Mouse (Mus musculus) neural tube, embryonic 13.5 days (tissue): ENCODE data around the gene Mug2. TPM values are rescaled to one million over a fixed set of nuclear protein-coding genes. Genes with fewer than 3 reads are reported as not detected.
"Not testable (repeated sequence)": the region's sequence is repeated elsewhere in the genome, so short reads cannot be mapped to it uniquely, and the experiment has no call there.

Source experiments
- ATAC-seq: fragments of 200-750 bp; cut with Nextera tagmentation; 2 replicates; pipeline ENCODE4 v1.8.0; 2017; ENCODE audit warnings: low read depth, mild to moderate bottlenecking, moderate TSS enrichment, moderate library complexity
- H3K27ac ChIP-seq: fragments of 300-500 bp; sonication (generic); replicated peaks from 2 replicates; pipeline ENCODE4 v1.5.1; 2015; ENCODE audit warnings: moderate library complexity, mild to moderate bottlenecking, inconsistent platforms
- H3K27me3 ChIP-seq: fragments of 300-500 bp; sonication (generic); 2 replicates; pipeline ENCODE4 v1.6.1; 2015; ENCODE audit warnings: mild to moderate bottlenecking, inconsistent platforms
- H3K36me3 ChIP-seq: fragments of 300-500 bp; sonication (generic); 2 replicates; pipeline ENCODE4 v1.6.1; 2015; ENCODE audit warnings: mild to moderate bottlenecking, inconsistent platforms
- H3K4me1 ChIP-seq: fragments of 300-500 bp; sonication (generic); replicated peaks from 2 replicates; pipeline ENCODE4 v1.6.1; 2015; ENCODE audit warnings: inconsistent platforms
- H3K4me2 ChIP-seq: fragments of 300-500 bp; sonication (generic); 2 replicates; pipeline ENCODE4 v1.6.1; 2015; ENCODE audit warnings: inconsistent platforms, mild to moderate bottlenecking, moderate library complexity
- H3K4me3 ChIP-seq: fragments of 300-500 bp; sonication (generic); 2 replicates; pipeline ENCODE4 v1.5.1; 2015; ENCODE audit warnings: mild to moderate bottlenecking, inconsistent platforms
- H3K9ac ChIP-seq: fragments of 300-500 bp; sonication (generic); 2 replicates; pipeline ENCODE4 v1.6.1; 2015; ENCODE audit warnings: moderate library complexity, mild to moderate bottlenecking, inconsistent platforms
- H3K9me3 ChIP-seq: fragments of 300-500 bp; sonication (generic); 2 replicates; pipeline ENCODE4 v1.6.1; 2016; ENCODE audit warnings: inconsistent platforms
- WGBS: fragments of 180-500 bp; shearing (Covaris S2); methylation state at CpG from one replicate; pipeline ENCODE4 v1.1.7; 2015; 5-methylcytosine and 5-hydroxymethylcytosine counted together
- polyA plus RNA-seq: library from polyadenylated mRNA; unstranded; fragments of >200 nt; fragmentation: Nextera tagmentation; extraction: Ambion mirVana; gene quantifications from 2 replicates; pipeline ENCODE4 v1.2.1, GENCODE M21; 2015

The Mug2 gene
- polyA plus RNA-seq, result not detected in 2 replicates

GRCm38 (mm10) chr6:122006461-122006860 lies at the start of gene Mug2:
Mug2 (plus strand) TSS chr6:122006761.
- H3K9me3 ChIP-seq, H3K27ac ChIP-seq, H3K9ac ChIP-seq, H3K4me1 ChIP-seq, H3K36me3 ChIP-seq, ATAC-seq, H3K27me3 ChIP-seq, H3K4me2 ChIP-seq, H3K4me3 ChIP-seq: not testable (repeated sequence)
- WGBS, result no CpG with 5 or more reads among the region's 3 CpGs

- H3K4me3 ChIP-seq, H3K4me2 ChIP-seq, H3K4me1 ChIP-seq, ATAC-seq, H3K9ac ChIP-seq, H3K27me3 ChIP-seq, H3K36me3 ChIP-seq, H3K9me3 ChIP-seq, H3K27ac ChIP-seq: not testable (repeated sequence)
- 88% methylated on average over 16 of the region's 16 CpGs for WGBS
These were observed 48.7 kb upstream of the Mug2 start for GRCm38 (mm10) chr6:121957803-121958349.

- H3K4me2 ChIP-seq, result no peak overlapping the region
- H3K36me3 ChIP-seq, result no peaks in the 10 kb centered on the region
- WGBS, result 78% methylated on average over 7 of the region's 7 CpGs
- H3K27me3 ChIP-seq, result no peaks in the 10 kb centered on the region
- H3K4me1 ChIP-seq, result no peaks in the 10 kb centered on the region
- ATAC-seq, result no peak
- H3K4me3 ChIP-seq, result no peak overlapping the region
- H3K27ac ChIP-seq, result no peak overlapping the region
- H3K9me3 ChIP-seq, result peaks cover 28% of the 10 kb centered on the region; the same call in 1 of the 2 replicates
- H3K9ac ChIP-seq, result no peak overlapping the region
These were observed 30.9 kb upstream of the Mug2 start for GRCm38 (mm10) chr6:121975701-121976100.

GRCm38 (mm10) chr6:122100904-122101303 lies 94.3 kb downstream of the Mug2 start:
- 89% methylated on average over 4 of the region's 4 CpGs for WGBS
- H3K4me2 ChIP-seq, result no peak overlapping the region

GRCm38 (mm10) chr6:122101671-122102070 lies 95.1 kb downstream of the Mug2 start:
- 86% methylated on average over 1 of the region's 1 CpGs for WGBS
- Histone ChIP-seq H3K4me1 (no peaks in the 10 kb centered on the region), H3K9me3 (peaks cover 12% of the 10 kb centered on the region; the same call in 1 of the 2 replicates)

More at GRCm38 (mm10) chr6:122100904-122101303, 94.3 kb downstream of the Mug2 start:
- no peak overlapping the region for H3K9ac ChIP-seq
- no peak overlapping the region for H3K27ac ChIP-seq
- no peak for ATAC-seq
- no peaks in the 10 kb centered on the region for H3K36me3 ChIP-seq
- H3K9me3 ChIP-seq, result peaks cover 12% of the 10 kb centered on the region; the same call in 1 of the 2 replicates
- no peaks in the 10 kb centered on the region for H3K27me3 ChIP-seq
- H3K4me1 ChIP-seq, result no peaks in the 10 kb centered on the region
- no peak overlapping the region for H3K4me3 ChIP-seq

GRCm38 (mm10) chr6:122116963-122117362 lies 110.4 kb downstream of the Mug2 start:
- no peak for ATAC-seq
- H3K9ac ChIP-seq, result no peak overlapping the region
- no peaks in the 10 kb centered on the region for H3K27me3 ChIP-seq
- no peak overlapping the region for H3K4me2 ChIP-seq
- WGBS, result 95% methylated on average over 22 of the region's 24 CpGs
- H3K9me3 ChIP-seq, result peaks cover 12% of the 10 kb centered on the region
- no peak overlapping the region for H3K4me3 ChIP-seq
- no peaks in the 10 kb centered on the region for H3K36me3 ChIP-seq
- H3K4me1 ChIP-seq, result no peaks in the 10 kb centered on the region
- no peak overlapping the region for H3K27ac ChIP-seq

More at GRCm38 (mm10) chr6:122101671-122102070, 95.1 kb downstream of the Mug2 start:
- Histone ChIP-seq H3K4me2 (no peak overlapping the region), H3K9ac (no peak overlapping the region), H3K36me3 (no peaks in the 10 kb centered on the region), H3K27me3 (no peaks in the 10 kb centered on the region), H3K27ac (no peak overlapping the region), H3K4me3 (no peak overlapping the region)
- ATAC-seq, result no peak

- no peak overlapping the region for H3K4me2 ChIP-seq
- no peaks in the 10 kb centered on the region for H3K36me3 ChIP-seq
- no peak overlapping the region for H3K9ac ChIP-seq
- no peaks in the 10 kb centered on the region for H3K27me3 ChIP-seq
- H3K9me3 ChIP-seq, result no peaks in the 10 kb centered on the region; the same call in 1 of the 2 replicates
- H3K27ac ChIP-seq, result no peak overlapping the region
- H3K4me1 ChIP-seq, result no peaks in the 10 kb centered on the region
- no peak overlapping the region for H3K4me3 ChIP-seq
- 64% methylated on average over 2 of the region's 2 CpGs for WGBS
- ATAC-seq, result no peak
These were observed 123.0 kb downstream of the Mug2 start for GRCm38 (mm10) chr6:122129521-122129920.

Other genes starting within 250 kb of the Mug2 start
- gene Mug1, start 168.2 kb upstream of the Mug2 start, polyA plus RNA-seq, result not detected in 2 replicates